Mouse (Mus musculus) ES-E14 (cell line): ENCODE results near the gene Mllt11.

Source experiments
- CHD2 ChIP-seq: IDR thresholded peaks from 2 replicates; pipeline ENCODE4 v1.6.1; 2014; ENCODE audit warnings: mild to moderate bottlenecking, low read depth, low read length, inconsistent platforms
- HCFC1 ChIP-seq: IDR thresholded peaks from 2 replicates; pipeline ENCODE4 v1.6.1; 2012; ENCODE audit warnings: low read length, inconsistent platforms, borderline replicate concordance; ENCODE audit not compliant: insufficient read depth
- MAFK ChIP-seq: IDR thresholded peaks from 2 replicates; pipeline ENCODE4 v1.6.1; 2014; ENCODE audit warnings: mild to moderate bottlenecking, low read depth, low read length, inconsistent platforms; ENCODE audit not compliant: insufficient read depth
- ZC3H11A ChIP-seq: IDR thresholded peaks from 2 replicates; pipeline ENCODE4 v1.6.1; 2012; ENCODE audit warnings: low read depth, mild to moderate bottlenecking, inconsistent platforms, low read length, borderline replicate concordance
- ZNF384 ChIP-seq: IDR thresholded peaks from 2 replicates; pipeline ENCODE4 v1.6.1; 2012; ENCODE audit warnings: low read depth, low read length, inconsistent platforms

DNA sequence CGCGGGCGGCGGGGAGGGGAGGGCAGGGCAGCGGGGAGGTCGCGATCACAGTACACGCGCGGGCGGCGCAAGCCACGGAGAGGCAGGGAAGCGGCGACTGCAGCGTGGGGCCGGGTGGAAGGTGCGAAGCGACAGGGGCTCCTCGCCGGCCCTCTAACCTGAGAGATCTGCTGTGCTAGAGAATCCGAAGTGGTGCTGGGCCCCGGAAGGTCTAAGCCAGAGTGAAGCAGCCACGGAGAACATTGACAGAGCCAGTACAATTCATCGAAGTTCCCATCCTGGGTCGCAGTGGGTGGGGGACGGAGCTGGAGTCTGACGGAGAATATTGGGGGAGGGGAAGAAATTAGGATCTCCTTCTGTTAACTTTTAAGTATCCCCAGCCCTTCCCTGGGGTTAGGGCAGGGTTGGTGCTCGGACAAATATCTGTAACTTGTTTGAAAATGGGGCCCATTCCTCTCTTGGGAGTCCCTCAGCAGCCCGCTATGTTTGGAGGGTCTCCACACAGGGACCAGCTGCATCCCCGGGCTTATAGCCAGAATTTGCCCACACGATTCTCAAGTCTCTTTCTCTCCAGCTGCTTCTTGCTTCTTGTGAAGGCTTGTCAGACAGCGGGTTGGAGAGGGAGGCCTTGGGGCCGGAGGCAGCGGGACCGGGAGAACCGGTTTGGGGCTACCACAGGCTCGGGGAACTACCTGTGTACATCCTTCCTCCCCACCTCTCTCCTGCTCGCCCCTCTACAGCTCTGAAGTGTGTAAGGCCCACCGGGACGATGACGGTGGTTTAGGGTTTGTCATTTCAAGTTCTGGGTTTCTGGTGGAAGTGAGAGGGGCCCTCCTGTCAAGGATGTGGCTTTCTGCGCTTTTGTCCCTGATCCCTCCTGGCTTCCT is 2.8 kb downstream of the Mllt11 start:
- no peak for TF ChIP-seq MAFK
- no peak for TF ChIP-seq CHD2
- TF ChIP-seq HCFC1, result no peak
- no peak for TF ChIP-seq ZNF384
- TF ChIP-seq ZC3H11A, result no peak
